Mouse (Mus musculus) CH12.LX (cell line): ENCODE results near the gene Dusp14. TPM values are rescaled to one million over a fixed set of nuclear protein-coding genes. Genes with fewer than 3 reads are reported as not detected.

Experiments
- DNase-seq: peaks from one replicate; pipeline ENCODE4 v3.0.0-alpha.2; 2013; ENCODE audit errors: extremely low read depth
- H3K27ac ChIP-seq: 2 replicates; pipeline ENCODE4 v1.5.1; 2012; ENCODE audit warnings: low read depth, mild to moderate bottlenecking, control low read depth, moderate library complexity; ENCODE audit not compliant: insufficient read depth
- H3K27me3 ChIP-seq: replicated peaks from 2 replicates; pipeline ENCODE3; 2012; ENCODE audit warnings: inconsistent platforms
- H3K36me3 ChIP-seq, 2 experiments: replicated peaks in 1 of 2; 2 replicates each; pipeline versions ENCODE3 to v1.6.1; 2012; ENCODE audit warnings: inconsistent platforms in 1 of 2, low read length in 1 of 2, mild to moderate bottlenecking in 1 of 2, mixed read lengths in 1 of 2, moderate library complexity in 1 of 2; ENCODE audit not compliant: control insufficient read depth in 1 of 2, insufficient read depth in 1 of 2
- H3K4me1 ChIP-seq, 2 experiments: 2 replicates each; pipeline ENCODE4 v1.6.1; 2012; ENCODE audit warnings: inconsistent platforms in 1 of 2, moderate library complexity in 1 of 2; ENCODE audit not compliant: insufficient read depth in 2 of 2, control insufficient read depth in 1 of 2
- H3K4me2 ChIP-seq: 2 replicates; pipeline ENCODE4 v1.6.1; 2012; ENCODE audit warnings: low read depth, mild to moderate bottlenecking, control low read depth; ENCODE audit not compliant: poor library complexity, insufficient read depth, severe bottlenecking
- H3K4me3 ChIP-seq, 3 experiments: fragments of 150-350 bp in 1 of 3; sonication (generic) in 1 of 3; replicated peaks in 1 of 3; 2 replicates each; pipeline versions ENCODE3 to v1.5.1; 2011 to 2012; ENCODE audit warnings: low read depth in 2 of 3, low read length in 2 of 3, mild to moderate bottlenecking in 2 of 3, moderate library complexity in 2 of 3, control low read depth in 1 of 3, improper control_type of control experiment in 1 of 3, inconsistent platforms in 1 of 3, mixed read lengths in 1 of 3; ENCODE audit not compliant: poor library complexity in 1 of 3
- H3K79me2 ChIP-seq: replicated peaks from 2 replicates; pipeline ENCODE4 v1.6.1; 2012; ENCODE audit warnings: mild to moderate bottlenecking, moderate library complexity; ENCODE audit not compliant: control insufficient read depth, poor library complexity, insufficient read depth, severe bottlenecking; ENCODE audit errors: extremely low read depth
- H3K9ac ChIP-seq: 2 replicates; pipeline ENCODE4 v1.6.1; 2012; ENCODE audit warnings: low read depth, mild to moderate bottlenecking, control low read depth, moderate library complexity; ENCODE audit not compliant: insufficient read depth
- H3K9me3 ChIP-seq: replicated peaks from 2 replicates; pipeline ENCODE3; 2012; ENCODE audit warnings: low read length, inconsistent platforms, mixed read lengths
- BHLHE40 ChIP-seq: IDR thresholded peaks from 2 replicates; pipeline ENCODE4 v1.6.1; 2011; ENCODE audit warnings: mild to moderate bottlenecking, low read depth, low read length, improper control_type of control experiment
- CHD1 ChIP-seq: IDR thresholded peaks from 2 replicates; pipeline ENCODE4 v1.6.1; 2012; ENCODE audit warnings: low read depth, low read length, improper control_type of control experiment, inconsistent platforms
- E2F4 ChIP-seq: IDR thresholded peaks from 2 replicates; pipeline ENCODE4 v1.6.1; 2011; ENCODE audit warnings: low read depth, low read length, improper control_type of control experiment; ENCODE audit not compliant: insufficient replicate concordance
- GABPA ChIP-seq: IDR thresholded peaks from 2 replicates; pipeline ENCODE4 v1.6.1; 2012; ENCODE audit warnings: low read depth, low read length, improper control_type of control experiment, inconsistent platforms; ENCODE audit not compliant: insufficient replicate concordance
- KAT2A ChIP-seq: IDR thresholded peaks from 2 replicates; pipeline ENCODE4 v1.6.1; 2012; ENCODE audit warnings: low read length, improper control_type of control experiment, inconsistent platforms; ENCODE audit not compliant: insufficient replicate concordance
- MAZ ChIP-seq: IDR thresholded peaks from 2 replicates; pipeline ENCODE4 v1.6.1; 2012; ENCODE audit warnings: low read depth, mild to moderate bottlenecking, inconsistent platforms, low read length, improper control_type of control experiment, moderate library complexity
- NRF1 ChIP-seq: IDR thresholded peaks from 2 replicates; pipeline ENCODE4 v1.6.1; 2014; ENCODE audit warnings: low read depth, mild to moderate bottlenecking, inconsistent platforms, low read length, improper control_type of control experiment, moderate library complexity
- PAX5 ChIP-seq: IDR thresholded peaks from 2 replicates; pipeline ENCODE4 v1.6.1; 2012; ENCODE audit warnings: low read length, inconsistent platforms, mixed read lengths
- POLR2A ChIP-seq: IDR thresholded peaks from 2 replicates; pipeline ENCODE4 v1.6.1; 2011; ENCODE audit warnings: low read depth, mild to moderate bottlenecking, improper control_type of control experiment, low read length
- POLR2AphosphoS2 ChIP-seq: IDR thresholded peaks from 2 replicates; pipeline ENCODE4 v1.6.1; 2011; ENCODE audit warnings: low read depth, low read length, improper control_type of control experiment
- RAD21 ChIP-seq: IDR thresholded peaks from 2 replicates; pipeline ENCODE4 v1.6.1; 2011; ENCODE audit warnings: low read depth, mild to moderate bottlenecking, low read length, improper control_type of control experiment, moderate library complexity
- SIN3A ChIP-seq: IDR thresholded peaks from 2 replicates; pipeline ENCODE4 v1.6.1; 2012; ENCODE audit warnings: low read length, improper control_type of control experiment, inconsistent platforms
- TBP ChIP-seq: conservative IDR thresholded peaks from 2 replicates; pipeline ENCODE4 v1.6.1; 2011; ENCODE audit warnings: low read depth, low read length, improper control_type of control experiment
- UBTF ChIP-seq: IDR thresholded peaks from 2 replicates; pipeline ENCODE4 v1.6.1; 2012; ENCODE audit warnings: low read depth, mild to moderate bottlenecking, inconsistent platforms, low read length, improper control_type of control experiment, moderate library complexity
- USF1 ChIP-seq: IDR thresholded peaks from 2 replicates; pipeline ENCODE4 v1.6.1; 2014; ENCODE audit warnings: low read depth, mild to moderate bottlenecking, inconsistent platforms, low read length, improper control_type of control experiment
- USF2 ChIP-seq: conservative IDR thresholded peaks from 2 replicates; pipeline ENCODE4 v1.6.1; 2011; ENCODE audit warnings: low read depth, low read length, improper control_type of control experiment
- ZKSCAN1 ChIP-seq: IDR thresholded peaks from 2 replicates; pipeline ENCODE4 v1.6.1; 2012; ENCODE audit warnings: low read depth, inconsistent platforms, low read length, improper control_type of control experiment, borderline replicate concordance
- dilution Hi-C: fragments of 300-500 bp; cut with MboI; formaldehyde crosslinking; loops from 2 replicates; pipeline ENCODE4 v1.14.3; 2020; ENCODE audit warnings: low sequenced_read_pairs; ENCODE audit not compliant: extremely low pct_unique_long_range_greater_than_20kb, extremely low pct_ligation_motif_present
- in situ Hi-C: fragments of 300-500 bp; cut with MboI; formaldehyde crosslinking; loops from 3 replicates; pipeline ENCODE4 v1.14.3; 2019; ENCODE audit warnings: low sequenced_read_pairs, low pct_ligation_motif_present, low pct_unique_long_range_greater_than_20kb, mixed read lengths
- polyA plus RNA-seq: library from polyadenylated mRNA; unstranded; fragments of >175 nt; gene quantifications from 2 replicates; pipeline ENCODE4 v1.2.1, GENCODE M21; 2012; ENCODE audit warnings: low read depth; ENCODE audit not compliant: insufficient read length
- total RNA-seq, 2 experiments: library from RNA; depleted of rRNA; stranded (reverse); fragments of 300-350 nt in 1 of 2; fragments of >200 nt in 1 of 2; gene quantifications; 2 replicates each; pipeline ENCODE4 v1.2.3; 2012 to 2014

Gene Dusp14
- total and polyA plus RNA-seq, 3 experiments, result 52.7 to 127 (median 124) TPM

- Histone ChIP-seq H3K27ac (no peak overlapping the region), H3K36me3 (peaks cover 27 to 43% of the 10 kb centered on the region in 2 experiments), H3K9ac (no peak overlapping the region), H3K4me3 (no peak overlapping the region), H3K79me2 (peaks cover 90% of the 10 kb centered on the region), H3K4me1 (peaks cover 14 to 53% of the 10 kb centered on the region in 2 experiments), H3K4me2 (no peak overlapping the region), H3K9me3 (no peaks in the 10 kb centered on the region), H3K27me3 (no peaks in the 10 kb centered on the region)
- no peak for DNase-seq
- dilution Hi-C loops, result no loop called here
- in situ Hi-C loops, result no loop called here
- TF ChIP-seq PAX5, result no peak
- TF ChIP-seq NRF1, result no peak
These were observed 7.2 kb downstream of the Dusp14 start for GRCm38 (mm10) chr11:84061881-84062280.

GRCm38 (mm10) chr11:84060635-84061034 is 8.4 kb downstream of the Dusp14 start:
- peaks cover 5% of the 10 kb centered on the region for H3K9me3 ChIP-seq
- in situ Hi-C loops, result no loop called here
- H3K27me3 ChIP-seq, result no peaks in the 10 kb centered on the region
- H3K36me3 ChIP-seq, result peaks cover 31 to 50% of the 10 kb centered on the region in 2 experiments
- H3K79me2 ChIP-seq, result peaks cover 96% of the 10 kb centered on the region
- H3K4me3 ChIP-seq, result no peak overlapping the region
- H3K9ac ChIP-seq, result no peak overlapping the region
- TF ChIP-seq RAD21 (no peak), NRF1 (no peak), TBP (no peak), CHD1 (no peak), MAZ (no peak), KAT2A (no peak), SIN3A (no peak), PAX5 (no peak), ZKSCAN1 (no peak), GABPA (no peak), E2F4 (no peak), USF2 (no peak), BHLHE40 (no peak)
- DNase-seq, result no peak
- dilution Hi-C loops, result no loop called here
- H3K4me1 ChIP-seq, result peaks cover 14 to 48% of the 10 kb centered on the region in 2 experiments
- no peak overlapping the region for H3K27ac ChIP-seq
- no peak overlapping the region for H3K4me2 ChIP-seq

- Histone ChIP-seq H3K4me2 (no peak overlapping the region), H3K36me3 (peaks cover 38 to 59% of the 10 kb centered on the region in 2 experiments), H3K27ac (no peak overlapping the region), H3K9ac (no peak overlapping the region), H3K4me3 (no peak overlapping the region), H3K27me3 (no peaks in the 10 kb centered on the region), H3K4me1 (peaks cover 14 to 42% of the 10 kb centered on the region in 2 experiments), H3K79me2 (peaks cover 97% of the 10 kb centered on the region), H3K9me3 (peaks cover 6% of the 10 kb centered on the region)
- TF ChIP-seq POLR2AphosphoS2, result no peak
- TF ChIP-seq POLR2A, result no peak
- no peak for TF ChIP-seq USF1
- no peak for TF ChIP-seq UBTF
- dilution Hi-C loops, result no loop called here
- no peak for DNase-seq
- in situ Hi-C loops, result no loop called here
These were observed 9.3 kb downstream of the Dusp14 start for GRCm38 (mm10) chr11:84059784-84060183.
